Mouse (Mus musculus) retina, postnatal 1 day (tissue): ENCODE data around the gene Pex7.

ENCODE experiments used
- DNase-seq: peaks from one replicate; pipeline ENCODE4 v3.0.0-alpha.2; 2012

Gene Pex7

DNA sequence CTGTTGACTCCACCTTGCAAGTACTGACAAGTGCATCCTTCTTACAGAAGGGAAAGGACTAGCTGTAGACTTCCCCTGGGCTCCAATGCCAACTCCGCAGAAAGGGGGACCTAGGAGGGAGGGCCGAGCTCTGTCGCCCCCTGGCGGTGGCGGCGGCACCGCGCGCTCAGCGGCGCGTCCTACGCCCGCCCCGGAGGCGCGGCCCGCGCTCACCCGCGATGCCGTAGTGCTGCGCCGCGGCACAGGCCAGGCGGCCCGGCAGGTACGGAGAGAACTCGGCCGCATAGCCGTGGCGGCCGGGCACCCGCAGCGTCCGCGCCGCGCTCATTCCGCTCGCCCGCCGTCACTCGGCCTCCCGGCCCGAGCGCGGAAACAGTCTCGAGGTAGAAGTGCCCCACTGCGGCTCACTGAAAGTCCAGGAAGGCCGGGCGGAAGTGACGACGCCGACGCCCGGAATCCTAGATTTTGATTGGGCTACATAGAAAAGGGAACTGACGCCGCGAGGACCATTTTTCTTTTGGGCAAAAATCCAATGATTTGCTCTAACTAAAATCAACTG, at the start of gene Pex7:
TSS of gene Pex7 (minus strand) at position 444 of the 559 bp plus-strand sequence.
- peak; percentile 97 for DNase-seq

DNA sequence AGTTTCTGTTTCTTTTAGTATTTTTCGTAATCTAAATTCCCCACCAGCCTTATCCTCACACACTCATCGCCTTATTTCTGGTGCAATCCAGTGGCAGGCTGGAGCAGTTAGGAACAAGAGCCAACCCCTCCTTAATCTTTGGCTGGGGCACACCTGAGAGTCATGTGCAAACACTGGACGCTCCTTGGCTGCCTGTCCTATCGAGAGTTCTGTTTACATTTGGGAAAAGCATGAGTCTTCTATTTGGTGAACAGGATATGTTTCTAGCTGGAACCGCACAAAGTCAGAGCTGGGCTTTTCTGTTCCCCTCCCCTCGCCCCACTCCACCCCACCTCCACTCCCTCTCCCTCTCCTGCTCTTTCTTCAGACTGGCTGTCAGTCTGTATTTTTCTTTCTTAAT, 49.3 kb upstream of the Pex7 start:
- no peak for DNase-seq

DNA sequence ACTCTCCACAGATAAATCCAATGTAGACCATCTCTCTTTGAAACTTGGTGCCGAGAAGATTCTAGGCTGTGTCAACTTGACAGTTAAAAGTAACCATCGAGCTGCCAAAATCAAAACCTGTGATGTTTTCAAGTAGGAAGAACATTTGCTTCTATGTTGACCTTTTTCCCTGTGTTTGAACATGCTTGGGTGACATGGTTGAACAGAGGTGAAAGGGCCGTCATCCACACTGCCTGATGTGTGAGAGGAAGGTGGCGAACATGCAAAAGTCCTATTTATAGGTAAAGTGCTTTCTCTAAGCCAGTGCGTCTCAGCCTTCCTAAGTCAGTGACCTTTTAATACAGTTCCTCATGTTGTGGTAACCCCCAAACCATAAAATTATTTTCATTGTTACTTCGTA, 48.3 kb upstream of the Pex7 start:
- DNase-seq = no peak

DNA sequence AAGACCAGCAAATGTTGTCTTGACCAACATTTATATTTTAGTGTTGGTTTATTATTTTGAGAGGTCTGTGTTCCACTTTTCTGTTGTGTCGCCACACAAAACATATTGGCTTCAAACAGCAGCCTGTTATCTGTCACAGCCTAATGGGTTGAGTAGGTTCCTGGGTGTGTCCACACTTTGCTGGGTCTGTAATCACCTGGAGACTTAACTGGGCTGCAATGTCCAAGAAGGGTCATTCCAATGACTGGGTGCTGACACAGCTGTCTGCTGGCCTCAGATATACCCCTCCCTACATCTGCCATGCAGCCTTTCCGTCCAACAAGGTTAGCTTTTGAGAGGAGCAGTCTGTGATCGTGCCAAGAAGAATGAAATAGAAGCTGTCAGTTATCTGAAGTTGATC, 47.1 kb upstream of the Pex7 start:
- DNase-seq = no peak

DNA sequence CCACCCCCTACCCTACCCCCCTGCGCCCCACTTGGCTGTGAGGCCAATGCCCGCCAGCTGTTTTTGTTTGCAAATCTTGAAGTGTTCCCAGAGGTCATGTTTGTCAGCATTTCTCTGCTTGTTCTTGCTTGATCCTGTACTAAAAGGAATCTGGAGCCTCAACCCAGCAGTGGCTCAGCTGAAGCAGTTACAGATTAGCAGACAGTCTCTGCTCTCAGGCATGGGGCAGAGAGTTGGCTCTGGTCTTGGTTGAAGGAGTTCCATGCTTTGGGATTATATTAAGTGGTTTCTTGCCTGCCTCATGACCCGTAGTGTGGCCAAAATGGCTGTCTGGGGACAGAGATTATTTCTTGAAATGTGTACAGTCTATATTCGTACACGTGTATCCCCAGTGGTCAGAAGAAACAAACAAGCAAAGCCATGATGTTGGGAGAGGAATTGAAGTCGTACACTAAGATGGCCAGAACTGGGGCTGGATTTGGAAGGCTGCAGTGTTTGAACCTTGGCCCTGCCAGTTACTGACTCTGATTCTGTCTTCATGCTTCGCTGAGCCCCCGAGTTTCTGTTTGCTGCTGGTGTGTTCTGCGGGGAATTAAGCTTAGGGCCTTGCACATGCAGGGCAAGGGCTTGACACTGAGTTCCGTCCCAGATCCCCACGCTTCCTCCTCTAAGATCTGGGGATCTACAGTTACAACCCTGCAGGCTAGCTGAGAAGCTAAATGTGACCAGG, 45.7 kb upstream of the Pex7 start:
- DNase-seq = no peak

DNA sequence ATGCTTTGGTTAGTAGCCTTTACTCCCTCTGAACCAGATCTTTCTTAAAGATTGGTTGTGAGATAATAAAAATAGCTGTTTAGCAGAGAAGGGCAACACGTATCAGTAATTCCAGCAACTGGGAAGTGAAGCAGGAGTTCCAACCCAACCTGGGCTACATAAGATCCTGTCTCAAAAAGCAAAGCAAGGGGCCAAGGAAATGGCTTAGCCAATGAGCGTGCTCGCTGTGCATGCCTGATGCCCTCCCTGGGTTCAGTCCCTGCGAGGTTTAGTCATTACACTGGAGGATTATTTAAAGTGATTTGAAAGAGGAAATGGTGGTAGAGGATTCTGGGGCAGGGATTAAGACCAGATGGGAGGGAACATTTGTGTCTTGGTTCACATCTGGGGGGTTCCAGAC, 41.6 kb upstream of the Pex7 start:
- DNase-seq = no peak

DNA sequence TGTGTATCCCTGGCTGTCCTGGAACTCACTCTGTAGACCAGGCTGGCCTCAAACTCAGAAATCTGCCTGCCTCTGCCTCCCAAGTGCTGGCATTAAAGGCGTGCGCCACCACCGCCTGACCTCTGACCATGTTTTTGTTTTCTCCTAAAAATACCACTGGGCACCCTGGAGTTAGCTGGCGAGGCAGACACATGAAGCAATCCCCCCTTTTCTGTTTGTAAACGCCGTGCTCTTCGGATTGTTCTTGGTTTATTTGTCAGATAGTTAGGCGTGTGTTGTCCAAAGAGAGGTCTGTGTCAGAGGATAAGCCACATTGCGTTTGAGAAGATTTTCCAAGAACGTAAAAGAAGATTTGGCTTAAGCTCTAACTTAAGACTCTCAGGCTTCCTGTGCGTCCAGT, 40.9 kb upstream of the Pex7 start:
- no peak for DNase-seq

DNA sequence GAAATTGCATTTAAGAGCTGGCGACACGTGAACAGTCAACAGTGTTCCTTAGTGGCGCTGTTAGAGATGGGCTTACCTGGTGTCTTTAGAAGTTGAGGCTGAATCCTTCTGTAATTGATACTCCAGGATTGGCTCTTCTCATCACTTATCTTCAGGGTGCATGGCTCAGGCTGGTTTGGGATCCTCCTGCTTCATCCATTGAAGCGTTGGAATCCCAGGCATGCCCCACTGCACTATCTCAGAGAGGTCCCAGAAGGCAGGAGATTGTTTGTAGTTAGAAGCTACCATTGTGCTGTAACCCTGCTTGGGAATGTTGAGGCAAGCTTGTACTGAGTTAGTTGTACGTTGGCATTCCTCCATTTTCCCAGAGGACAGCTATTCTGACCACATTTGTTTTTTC, 40.4 kb upstream of the Pex7 start:
- DNase-seq = no peak

DNA sequence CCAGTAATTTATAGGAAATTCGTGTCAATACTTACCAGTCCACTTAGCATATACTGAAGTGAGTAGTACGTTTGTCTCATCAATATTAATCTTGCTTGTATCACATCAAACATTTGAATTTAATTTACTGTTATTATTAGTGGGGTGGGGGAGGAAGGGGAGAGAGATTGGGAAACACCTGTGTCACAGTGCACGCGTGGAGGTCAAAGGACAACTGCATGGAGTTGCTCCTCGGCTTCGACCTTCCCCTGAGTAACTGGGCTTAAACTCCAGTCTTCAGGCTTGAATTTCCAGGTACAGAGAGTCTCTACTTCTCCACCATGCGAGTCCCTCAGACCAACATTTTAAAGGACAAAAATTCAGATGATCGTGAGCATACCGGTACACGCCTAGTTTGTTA, 40.0 kb upstream of the Pex7 start:
- DNase-seq = no peak

DNA sequence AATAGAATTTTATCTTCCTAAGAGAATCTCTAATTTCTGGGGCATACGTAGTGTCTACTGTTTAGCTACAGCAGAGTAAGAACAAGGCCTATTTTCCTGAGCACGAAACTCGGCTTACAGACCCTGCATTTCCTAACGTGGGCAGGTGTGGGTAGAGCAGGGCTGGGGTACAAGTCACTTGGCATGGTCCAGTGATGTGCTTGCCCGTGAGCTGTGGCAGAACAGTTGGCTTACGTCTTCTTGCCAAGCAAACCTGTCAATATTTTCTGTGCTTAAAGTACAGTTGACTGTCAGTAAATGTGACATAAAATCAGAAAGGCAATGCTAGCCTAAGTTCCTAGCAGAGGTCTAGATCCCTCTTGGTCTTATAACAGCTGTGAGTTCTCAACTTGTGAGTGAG, 39.2 kb upstream of the Pex7 start:
- DNase-seq = no peak

DNA sequence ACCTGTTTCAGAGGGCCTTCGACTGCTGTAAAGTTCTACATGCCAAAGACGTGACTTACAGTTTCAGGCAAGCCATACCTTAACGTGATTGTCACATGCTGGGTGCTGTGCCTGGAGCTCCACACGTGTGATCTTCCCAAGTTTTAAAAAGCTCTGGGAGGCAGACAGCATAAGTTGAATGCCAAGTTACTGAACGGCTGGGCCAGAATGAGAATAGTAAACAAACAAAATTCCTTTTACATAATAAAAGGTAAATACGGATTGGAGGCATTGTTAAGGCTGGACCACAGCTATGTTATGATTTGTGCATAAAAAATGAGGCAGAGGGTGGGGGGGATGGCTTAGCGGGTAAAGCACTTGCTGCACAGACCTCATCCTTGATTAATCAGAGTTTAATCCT, 38.2 kb upstream of the Pex7 start:
- DNase-seq = no peak

DNA sequence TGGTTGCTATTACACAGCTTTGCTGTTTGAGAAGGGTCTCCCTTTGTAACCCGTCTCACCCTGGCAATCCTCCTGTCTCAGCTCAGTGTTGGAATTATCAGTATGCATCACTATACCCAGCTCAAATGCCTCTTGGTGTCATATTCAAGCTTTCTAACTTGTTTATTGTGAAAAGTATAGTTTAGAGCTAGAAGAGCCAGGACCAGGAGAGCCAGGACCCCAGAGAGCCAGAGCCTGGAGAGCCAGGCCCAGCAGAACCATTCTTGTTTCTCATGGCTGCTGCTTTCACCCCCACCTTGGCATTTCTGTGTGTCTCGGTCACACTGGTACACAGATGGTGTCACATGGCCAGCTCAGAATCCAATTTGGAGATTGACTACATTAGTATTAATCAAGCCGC, 35.1 kb upstream of the Pex7 start:
- DNase-seq = no peak

DNA sequence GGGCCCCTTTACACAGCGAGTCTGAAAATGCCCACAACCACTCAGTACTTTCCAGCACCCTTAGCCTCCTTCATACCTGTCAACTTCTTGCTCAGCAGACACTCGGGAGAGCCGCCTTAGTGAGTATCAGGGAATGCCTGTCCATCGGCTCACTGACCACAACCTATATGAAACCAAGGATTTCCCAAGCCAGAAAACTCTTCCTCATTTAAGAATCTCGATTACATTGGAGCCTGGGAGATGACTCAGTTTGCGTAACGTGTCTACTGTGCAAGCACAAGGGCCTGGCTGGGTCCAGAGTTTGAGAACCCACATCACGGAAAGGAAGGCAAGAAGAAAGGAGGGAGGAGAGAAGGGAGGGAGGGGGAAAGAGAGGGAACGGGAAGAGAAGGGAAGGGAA, 34.4 kb upstream of the Pex7 start:
- no peak for DNase-seq

DNA sequence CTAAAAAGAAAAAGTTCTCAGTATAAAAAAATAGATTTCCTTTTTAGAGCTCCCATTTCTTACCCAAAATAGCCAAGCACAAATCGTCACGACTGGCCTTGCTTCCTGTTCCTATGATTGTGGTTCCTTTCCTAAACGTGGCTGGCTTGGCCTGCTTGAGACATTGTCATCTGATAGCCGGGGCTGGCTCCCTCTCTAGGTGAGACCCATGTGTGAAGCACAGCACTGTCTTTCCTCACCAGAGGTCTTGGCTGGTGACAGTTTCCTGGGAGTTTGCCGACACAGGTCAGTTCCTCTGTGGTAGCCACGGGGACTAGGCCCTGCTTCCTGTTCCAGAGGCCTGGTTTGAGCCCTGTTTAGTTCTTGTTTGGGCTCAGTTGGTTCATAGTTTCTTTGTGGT, 33.6 kb upstream of the Pex7 start:
- DNase-seq = no peak

DNA sequence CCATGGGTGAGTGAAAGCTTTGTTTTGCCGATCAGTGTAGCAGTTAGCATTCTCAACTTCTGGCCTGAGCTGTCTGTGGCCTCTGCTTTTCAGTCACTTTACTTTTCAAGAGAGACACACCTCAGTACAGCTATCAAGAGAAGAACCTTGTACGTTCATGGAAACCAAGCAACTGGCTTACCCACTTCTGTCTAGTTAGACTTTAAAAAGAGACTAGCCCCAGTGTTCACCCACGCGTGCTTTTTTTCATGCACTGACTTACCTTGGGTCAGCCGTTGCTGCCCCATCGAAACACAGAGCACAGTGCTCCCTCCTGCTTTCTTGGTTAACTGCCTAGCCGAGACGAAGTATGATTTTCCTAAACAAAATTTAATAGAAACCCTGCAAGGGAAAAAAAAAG, 33.1 kb upstream of the Pex7 start:
- DNase-seq = no peak

DNA sequence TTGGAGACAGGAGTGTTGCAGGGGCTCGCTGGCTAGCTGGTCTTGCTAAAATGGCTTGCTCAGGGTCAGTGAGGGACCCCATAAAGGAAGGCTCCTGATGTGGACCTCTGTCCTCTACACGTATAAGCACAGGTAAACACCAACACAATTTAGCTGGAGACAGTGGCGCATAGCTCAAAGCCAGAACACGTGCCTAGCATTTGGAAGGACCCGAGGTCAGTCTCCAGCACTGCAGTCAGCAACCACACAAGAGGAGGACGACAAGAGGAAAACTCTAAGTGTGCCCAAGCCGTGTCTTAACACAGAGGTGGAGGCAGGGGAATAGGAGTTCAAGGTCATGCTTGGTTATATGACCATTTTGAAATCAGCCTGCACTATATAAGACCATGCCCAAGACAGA, 32.6 kb upstream of the Pex7 start:
- no peak for DNase-seq

DNA sequence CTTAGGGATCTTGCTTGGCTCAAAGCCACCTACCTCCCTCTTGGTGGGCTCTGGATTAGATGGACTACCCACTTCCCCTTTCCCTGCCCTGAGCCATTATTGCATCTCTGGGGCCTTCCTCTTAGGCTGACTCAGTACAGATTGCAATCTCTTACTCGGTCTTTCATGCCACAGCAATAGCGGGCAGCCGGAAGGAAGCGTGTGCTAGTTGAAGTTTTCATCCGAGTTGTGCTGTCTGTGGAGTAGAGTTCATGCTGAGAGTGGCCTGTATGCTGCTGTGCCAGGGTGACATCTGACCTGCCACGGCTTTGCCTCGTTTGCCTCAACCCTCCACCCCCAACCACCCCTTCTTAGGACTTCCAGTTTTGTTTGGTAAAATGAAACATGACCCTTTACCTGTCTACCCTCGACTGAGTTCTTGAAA, 31.8 kb upstream of the Pex7 start:
- peak; percentile 18 for DNase-seq

DNA sequence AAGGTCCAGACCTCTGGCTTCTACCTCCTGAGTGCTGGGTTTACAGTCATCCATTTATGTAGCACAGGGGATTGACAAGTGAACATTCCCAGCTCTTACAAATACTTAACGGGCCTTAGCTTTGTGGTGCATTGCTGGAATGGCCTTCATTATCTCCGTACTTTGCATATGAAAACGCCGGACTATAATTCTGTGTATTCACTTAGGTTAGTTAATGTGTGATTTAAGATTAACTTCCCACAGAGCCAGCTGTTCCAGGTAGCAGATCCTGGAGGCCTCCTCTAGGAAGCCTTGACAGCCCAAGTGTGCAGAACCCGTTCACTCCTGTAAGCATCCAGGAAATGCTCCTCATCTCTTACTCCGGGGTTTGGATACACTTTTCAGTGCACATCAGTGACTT, 31.2 kb upstream of the Pex7 start:
- no peak for DNase-seq

DNA sequence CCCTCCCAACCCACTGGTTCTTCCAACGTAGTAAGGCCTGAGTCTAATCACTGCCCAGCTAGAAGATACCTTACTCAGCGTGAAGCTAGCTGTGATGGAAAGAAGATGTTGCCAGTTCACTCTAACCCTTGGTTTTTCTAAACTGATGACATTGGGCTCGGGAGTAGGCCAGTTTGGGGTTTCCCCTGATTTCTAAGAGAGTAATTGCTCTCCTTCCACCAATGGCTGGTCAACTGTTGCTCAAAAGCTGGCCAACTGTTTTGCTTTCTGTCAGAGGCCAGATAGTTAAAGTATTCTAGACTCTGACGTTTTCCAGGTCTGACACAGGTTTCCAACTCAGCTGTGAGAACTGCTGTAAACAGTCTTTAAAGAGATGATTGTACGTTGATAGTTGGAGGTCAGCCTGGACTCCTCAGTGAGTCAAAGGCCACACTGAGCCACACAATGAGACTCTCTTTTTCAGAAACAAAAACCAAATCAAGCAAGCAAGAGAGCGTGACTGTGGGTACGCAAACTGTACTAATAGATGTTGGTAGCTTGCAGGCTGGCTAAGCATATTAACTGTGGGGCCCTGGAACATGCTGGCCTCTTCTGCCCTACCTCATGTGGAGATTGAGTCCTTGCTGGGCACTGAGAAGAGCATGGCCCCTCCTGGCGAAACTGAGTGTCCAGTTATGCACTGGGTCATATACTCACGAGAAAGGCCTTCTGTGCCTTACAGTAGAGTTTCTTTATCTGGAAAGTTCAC, 29.6 kb upstream of the Pex7 start:
- DNase-seq = peak; percentile 10

DNA sequence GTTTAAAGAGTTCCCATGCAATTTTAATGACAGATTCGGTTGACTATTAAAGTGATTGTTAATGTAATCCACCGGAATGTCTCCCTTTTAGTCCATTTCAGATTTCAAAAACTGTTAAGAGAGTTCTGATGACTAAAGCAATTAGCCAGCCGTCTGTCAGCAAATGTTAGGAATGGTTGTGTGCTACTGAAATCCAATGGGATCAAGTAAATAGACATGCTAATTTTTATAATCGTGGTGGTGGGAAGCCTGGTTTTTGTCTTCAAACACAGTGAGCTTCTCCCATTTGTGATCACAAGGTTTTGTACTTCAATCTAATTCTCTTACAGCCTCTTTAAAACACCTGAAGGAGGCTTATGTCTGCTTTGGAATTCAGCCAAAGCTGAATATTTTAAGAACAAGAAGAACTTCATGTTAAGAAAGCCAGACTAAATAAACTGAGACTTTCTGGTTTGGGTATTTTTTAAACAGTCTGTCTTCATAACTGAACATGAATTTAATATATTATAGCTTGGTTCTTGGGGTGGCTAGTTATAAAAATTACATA, 28.4 kb upstream of the Pex7 start:
- DNase-seq = no peak

DNA sequence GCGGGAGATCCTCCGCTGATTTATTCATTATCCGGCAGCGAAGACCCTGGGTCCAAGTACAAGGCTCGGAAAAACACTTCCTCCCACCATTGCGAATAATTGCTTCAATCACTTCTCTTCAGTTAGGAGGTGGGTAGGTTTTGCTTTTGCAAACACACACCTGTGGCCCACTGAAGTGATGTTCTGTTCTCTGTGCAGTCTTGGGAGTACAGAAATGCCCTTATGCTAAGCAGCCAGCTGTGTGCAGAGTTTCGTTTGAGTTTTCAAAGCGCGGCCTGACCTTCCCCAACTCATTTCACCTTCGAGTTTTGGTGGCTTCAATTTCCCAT, 27.8 kb upstream of the Pex7 start:
- peak; percentile 9 for DNase-seq

DNA sequence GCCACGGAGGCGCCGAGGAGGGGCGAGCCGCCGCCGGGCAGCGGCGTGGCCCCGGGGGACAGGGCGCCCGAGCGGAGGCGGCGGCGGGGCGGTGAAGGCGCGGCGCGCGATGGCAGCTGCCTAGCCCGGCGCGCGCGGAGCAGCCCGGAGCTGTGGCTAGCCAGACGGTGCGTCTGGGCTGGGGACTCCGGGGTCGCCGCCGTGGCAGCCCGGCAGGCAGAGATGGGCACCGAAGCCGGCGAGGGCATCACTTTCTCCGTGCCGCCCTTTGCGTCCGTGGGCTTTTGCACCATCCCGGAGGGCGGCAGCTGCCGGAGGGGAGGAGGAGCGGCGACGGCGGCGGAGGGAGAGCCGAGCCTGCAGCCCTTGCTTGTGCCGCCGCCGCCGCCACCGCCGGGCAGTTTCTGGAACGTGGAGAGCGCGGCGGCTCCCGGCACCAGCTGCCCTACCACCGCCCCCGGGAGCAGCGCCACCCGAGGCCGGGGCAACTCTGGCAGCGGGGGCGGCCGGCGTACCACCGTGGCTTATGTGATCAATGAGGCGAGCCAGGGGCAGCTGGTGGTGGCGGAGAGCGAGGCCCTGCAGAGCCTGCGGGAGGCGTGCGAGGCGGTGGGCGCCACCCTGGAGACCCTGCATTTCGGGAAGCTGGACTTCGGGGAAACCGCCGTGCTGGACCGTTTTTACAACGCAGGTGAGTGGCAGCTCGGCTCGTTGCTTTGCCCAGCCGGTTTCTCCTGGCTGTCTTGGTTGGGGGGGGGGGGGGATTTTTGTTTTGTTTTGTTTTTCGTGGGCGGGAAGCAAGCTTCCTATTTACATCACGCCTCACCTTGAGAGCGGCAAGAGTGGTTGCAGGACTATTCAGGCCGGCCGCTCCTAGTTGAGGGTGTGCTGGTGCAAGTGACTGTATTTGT, 27.1 kb upstream of the Pex7 start, which contains the start of gene Map3k5:
TSS of gene Map3k5 (plus strand) at position 89 of the 911 bp plus-strand sequence.
- DNase-seq = peak; percentile 76
